ENCODE assay signal across 19 mouse cellular contexts in genomic region chr3:32132395-32133004, GRCm38 (mm10).
"Had no signal": no experiment of that assay in that cellular context is flagged by ENCODE, and none has a peak within 500 bp of the region (broad histone marks: within the 10 kb centered on the region; RNA-seq: fewer than 3 reads in every experiment).

No protein-coding gene starts in this region.

- H3K9me3 ChIP-seq: kidney, embryonic 15.5 days; limb, embryonic 12.5 days; limb, embryonic 15.5 days had no signal

- H3K4me2 ChIP-seq: kidney, embryonic 15.5 days; limb, embryonic 12.5 days; limb, embryonic 15.5 days; liver, embryonic 11.5 days; lung, embryonic 14.5 days had no signal

- H3K4me3 ChIP-seq: kidney, embryonic 15.5 days; limb, embryonic 12.5 days; limb, embryonic 15.5 days had no signal

- H3K27me3 ChIP-seq: kidney, embryonic 15.5 days; limb, embryonic 12.5 days; limb, embryonic 15.5 days had no signal

- H3K36me3 ChIP-seq: kidney, embryonic 15.5 days; limb, embryonic 12.5 days; limb, embryonic 15.5 days had no signal

- H3K9ac ChIP-seq: kidney, embryonic 15.5 days; limb, embryonic 12.5 days; limb, embryonic 15.5 days; liver, embryonic 14.5 days; liver, postnatal 0 days; lung, embryonic 14.5 days had no signal

- ATAC-seq: liver, postnatal 0 days; lung, postnatal 0 days had no signal

- H3K4me1 ChIP-seq: kidney, embryonic 15.5 days; limb, embryonic 12.5 days; limb, embryonic 15.5 days had no signal

- H3K27ac ChIP-seq: kidney, embryonic 15.5 days; limb, embryonic 12.5 days; limb, embryonic 15.5 days; liver, embryonic 14.5 days; macrophage; stomach, postnatal 0 days had no signal

- DNase-seq: kidney, adult 11 months; kidney, adult 8-10 months; kidney, postnatal 10 days; kidney, postnatal 36 days; left cerebral cortex, postnatal 4 days; liver, postnatal 0 days; lung, embryonic 14.5 days; right cerebral cortex, postnatal 4 days; thymus, adult 2 months; thymus, postnatal 14 days; thymus, postnatal 4 days had no signal
